ENCODE assay signal across 8 mouse cellular contexts in genomic region chr10:93471415-93471814, GRCm38 (mm10). TPM values are rescaled to one million over a fixed set of nuclear protein-coding genes. Genes with fewer than 3 reads are reported as not detected.
DNase-seq lines count a peak whose midpoint lies in the region; ATAC-seq and TF ChIP-seq lines count a peak whose summit lies in the region.

No protein-coding gene starts in this region.

- H3K9ac ChIP-seq in kidney, embryonic 14.5 days (ENCODE audit: low read depth, low read length), result no peak overlapping the region
- no peak overlapping the region for H3K9ac ChIP-seq in liver, adult 2 months (ENCODE audit: low read depth, low read length)
- H3K9ac ChIP-seq in stomach, embryonic 16.5 days (ENCODE audit: low read length), result no peak overlapping the region

- peaks cover 71% of the 10 kb centered on the region for H3K36me3 ChIP-seq in kidney, embryonic 14.5 days (ENCODE audit: control insufficient read depth, insufficient read depth, low read length)
- H3K36me3 ChIP-seq in liver, adult 2 months (ENCODE audit: control insufficient read depth, insufficient read depth, low read length), result peaks cover 56% of the 10 kb centered on the region
- H3K36me3 ChIP-seq in stomach, embryonic 16.5 days (ENCODE audit: control insufficient read depth, insufficient read depth, low read length), result peaks cover 22% of the 10 kb centered on the region; the same call in 1 of the 2 replicates

- no peak overlapping the region for H3K27ac ChIP-seq in kidney, embryonic 14.5 days (ENCODE audit: low read depth, low read length)
- H3K27ac ChIP-seq in liver, adult 2 months (replicated peaks; ENCODE audit: insufficient read depth, low read depth, low read length), result no peak overlapping the region
- H3K27ac ChIP-seq in stomach, embryonic 16.5 days (ENCODE audit: low read length), result no peak overlapping the region

- no peak overlapping the region for H3K4me3 ChIP-seq in kidney, embryonic 14.5 days (ENCODE audit: low read length)
- H3K4me3 ChIP-seq in liver, adult 2 months (ENCODE audit: insufficient read depth, low read depth, low read length), result no peak overlapping the region
- no peak overlapping the region for H3K4me3 ChIP-seq in stomach, embryonic 16.5 days (replicated peaks; ENCODE audit: low read length)

- no peaks in the 10 kb centered on the region for H3K79me2 ChIP-seq in liver, adult 2 months (ENCODE audit: control insufficient read depth, insufficient read depth, low read length)

- peak; percentile 46 for ATAC-seq in kidney, embryonic 14.5 days (ENCODE audit: low FRiP score, low TSS enrichment)
- peak; percentile 37; the same call in 1 of the 2 replicates for ATAC-seq in stomach, embryonic 16.5 days (ENCODE audit: insufficient read depth, low FRiP score)

- peak; percentile 47 for DNase-seq in 3134 (ENCODE audit: extremely low read depth, insufficient read length, low spot score)
- DNase-seq in adrenal gland, adult (ENCODE audit: inconsistent age in 2 of 2, low spot score in 1 of 2), result peak; percentile 74 to 93
- peak; percentile 91 for DNase-seq in embryo, embryonic 10 days (ENCODE audit: low spot score)
- peak; percentile 66 to 82 for DNase-seq in gastrocnemius, postnatal 36 days
- peak; percentile 57 for DNase-seq in liver, adult 2 months (ENCODE audit: extremely low read depth, low read depth, low spot score)
- DNase-seq in natural killer cell, adult 2 months (ENCODE audit: low spot score in 2 of 2), result peak; percentile 75 to 86

- H3K9me3 ChIP-seq in kidney, embryonic 14.5 days (ENCODE audit: control insufficient read depth, low read length), result no peaks in the 10 kb centered on the region
- no peaks in the 10 kb centered on the region for H3K9me3 ChIP-seq in stomach, embryonic 16.5 days (replicated peaks; ENCODE audit: control insufficient read depth, low read length)

- no peak for TF ChIP-seq POLR2A in liver, adult 2 months (IDR thresholded peaks at IDR 0.05; ENCODE audit: extremely low read depth, insufficient read depth, low read length)

- no peaks in the 10 kb centered on the region for H3K27me3 ChIP-seq in kidney, embryonic 14.5 days (ENCODE audit: control insufficient read depth, insufficient read depth, low read length)
- no peaks in the 10 kb centered on the region for H3K27me3 ChIP-seq in liver, adult 2 months (ENCODE audit: control insufficient read depth, insufficient read depth, low read length)
- H3K27me3 ChIP-seq in stomach, embryonic 16.5 days (ENCODE audit: control insufficient read depth, insufficient read depth, low read length), result no peaks in the 10 kb centered on the region

- intact Hi-C loops in gastrocnemius, postnatal 36 days (cut with DNase I), result loop anchor here (1.0 to 10.0 kb wide), 3 partner anchors 45 to 407 kb away; no protein-coding TSS in a partner anchor

- no peak overlapping the region for H3K4me2 ChIP-seq in kidney, embryonic 14.5 days (replicated peaks; ENCODE audit: low read depth, low read length)
- H3K4me2 ChIP-seq in stomach, embryonic 16.5 days (ENCODE audit: low read depth, low read length), result no peak overlapping the region

- no peaks in the 10 kb centered on the region for H3K4me1 ChIP-seq in kidney, embryonic 14.5 days (ENCODE audit: control insufficient read depth, insufficient read depth, low read length)
- no peaks in the 10 kb centered on the region for H3K4me1 ChIP-seq in liver, adult 2 months (ENCODE audit: control insufficient read depth, insufficient read depth, low read length)
- no peaks in the 10 kb centered on the region for H3K4me1 ChIP-seq in stomach, embryonic 16.5 days (ENCODE audit: control insufficient read depth, insufficient read depth, low read length)

- peak; percentile 88 for TF ChIP-seq CTCF in liver, adult 2 months (IDR thresholded peaks at IDR 0.05; ENCODE audit: low read depth, low read length)

- 56% methylated on average over 11 of the region's 11 CpGs for WGBS in kidney, embryonic 14.5 days
- 45% methylated on average over 11 of the region's 11 CpGs for WGBS in liver, adult 2 months
- 49% methylated on average over 11 of the region's 11 CpGs for WGBS in stomach, embryonic 16.5 days

RNA-seq across cellular contexts. Expression of gene Hal, which starts 17.2 kb away (rescaled TPM):
- total RNA-seq in gastrocnemius, postnatal 36 days (2021), result under 1 TPM; 0.05 TPM
- polyA plus RNA-seq in kidney, embryonic 14.5 days (2014; fragmentation: Nextera tagmentation; extraction: Ambion mirVana), result not detected in 2 replicates
- 293 and 381 TPM in 2 replicates for total RNA-seq in liver, adult 2 months (2014; rRNA removed)
- polyA plus RNA-seq in liver, adult 2 months (2012; rRNA removed), result 284 and 348 TPM in 2 replicates
- 3.0 and 3.7 TPM in 2 replicates for polyA plus RNA-seq in stomach, embryonic 16.5 days (2015; fragmentation: Nextera tagmentation; extraction: Ambion mirVana)

RNA-seq across cellular contexts. Expression of gene Lta4h, which starts 18.2 kb away (rescaled TPM):
- total RNA-seq in gastrocnemius, postnatal 36 days (2021), result 10 to 100 TPM; 23.5 to 24.2 TPM
- polyA plus RNA-seq in kidney, embryonic 14.5 days (2014; fragmentation: Nextera tagmentation; extraction: Ambion mirVana), result 146 and 179 TPM in 2 replicates
- total RNA-seq in liver, adult 2 months (2014; rRNA removed), result 24.0 TPM in 2 replicates
- polyA plus RNA-seq in liver, adult 2 months (2012; rRNA removed), result 31.4 and 34.0 TPM in 2 replicates
- polyA plus RNA-seq in stomach, embryonic 16.5 days (2015; fragmentation: Nextera tagmentation; extraction: Ambion mirVana), result 219 and 220 TPM in 2 replicates

Comparison
In these comparisons a context has a peak if more than half of its experiments do, and no peak if none do; other contexts are left out.
1. RNA of gene Hal, which starts 17.2 kb away (polyA plus RNA-seq): 284 to 348 TPM in liver, adult 2 months; 3.0 to 3.7 TPM in stomach, embryonic 16.5 days and not detected in kidney, embryonic 14.5 days; every median in the first group is over 10 times any median in the second.
2. Peak in every context shown above with its lines, with median percentiles within 50 percentile points of each other: DNase-seq.